Mouse (Mus musculus) activated CD4-positive, CD25-positive, alpha-beta regulatory T cell, adult 4 months (primary cell): ENCODE results near the gene 2310009B15Rik. TPM values are rescaled to one million over a fixed set of nuclear protein-coding genes. Genes with fewer than 3 reads are reported as not detected.

ENCODE experiments used
- ATAC-seq: one replicate; pipeline ENCODE4 v1.8.0; 2017
- polyA plus RNA-seq, 2 experiments: library from polyadenylated mRNA; unstranded; fragments of 100-300 nt; shearing (Covaris generic); gene quantifications; one replicate each; pipeline ENCODE4 v1.2.1; 2017

The 2310009B15Rik gene
- polyA plus RNA-seq, 2 experiments from 2014 or later: 13.2 to 18.1 TPM

- no peak for ATAC-seq
These were observed 14.3 kb downstream of the 2310009B15Rik start for GRCm38 (mm10) chr1:138842315-138842714.

DNA sequence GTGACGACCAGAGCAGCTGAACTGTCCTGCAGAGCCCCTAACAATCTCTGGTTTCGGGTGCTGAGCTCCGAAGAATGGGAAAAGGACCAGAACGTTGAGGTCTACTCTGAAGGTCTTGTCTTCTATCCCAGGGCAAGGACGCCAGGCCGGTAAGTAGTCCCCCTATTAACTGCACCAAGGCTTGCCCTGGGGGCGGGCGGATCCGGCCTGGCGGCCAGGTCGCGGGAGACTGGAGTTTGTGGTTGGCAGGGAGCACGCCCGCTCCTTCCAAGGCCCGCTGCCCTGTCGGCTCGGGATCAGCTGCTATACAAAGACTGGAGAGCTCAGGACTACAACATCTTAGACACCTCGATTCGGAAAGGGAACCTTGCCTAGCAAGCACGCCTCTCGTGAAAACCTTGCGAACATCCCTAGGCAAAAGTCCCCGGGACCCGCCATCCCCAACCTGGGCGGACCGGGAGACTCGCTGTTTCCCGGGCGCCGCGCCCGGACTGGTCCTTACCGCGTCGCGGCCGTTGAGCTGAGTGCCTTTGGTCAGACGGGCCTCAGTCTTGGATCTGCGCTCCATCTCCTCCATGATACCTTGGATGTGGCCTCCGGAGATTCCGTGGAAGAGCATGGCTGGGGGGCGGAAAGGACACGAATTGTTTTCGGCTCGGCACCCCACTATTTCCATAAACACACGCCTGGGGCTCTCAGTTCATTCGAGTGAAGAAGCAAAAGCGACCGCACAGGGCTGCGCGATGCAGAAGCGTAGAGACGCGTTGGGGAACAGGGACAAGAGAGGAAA lies 15.2 kb downstream of the 2310009B15Rik start:
- no peak for ATAC-seq

GRCm38 (mm10) chr1:138840440-138841305 lies 16.0 kb downstream of the 2310009B15Rik start:
- no peak for ATAC-seq

DNA sequence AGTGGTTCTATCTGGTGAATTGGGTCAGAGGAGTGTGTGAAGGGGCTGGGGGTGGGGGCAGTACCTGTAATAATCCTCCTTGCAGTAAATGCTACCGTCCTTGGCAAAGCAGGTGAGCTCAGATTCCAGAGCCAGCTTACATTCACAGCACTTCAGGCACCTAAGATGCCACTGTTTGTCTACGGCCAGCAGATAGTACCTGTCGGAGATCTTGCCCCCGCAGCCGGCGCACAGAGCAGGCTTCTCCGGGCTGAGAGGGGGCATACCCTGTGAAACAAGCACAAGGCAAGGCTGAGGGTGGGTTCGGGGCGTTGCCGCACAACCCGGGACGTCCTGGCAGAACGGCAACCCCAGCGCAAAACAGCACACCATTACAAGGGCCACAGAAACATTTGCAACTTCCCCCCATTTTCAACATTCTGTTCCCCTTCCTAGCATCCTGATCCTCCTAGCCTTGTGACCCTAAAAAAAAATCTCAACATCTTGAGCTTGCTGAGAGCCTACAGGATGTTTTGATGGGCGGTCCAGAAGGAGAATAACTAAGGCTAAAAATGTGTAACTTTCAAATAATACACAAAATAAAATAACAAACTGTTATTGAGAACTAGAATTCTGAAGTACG lies 16.7 kb downstream of the 2310009B15Rik start:
- ATAC-seq: no peak

DNA sequence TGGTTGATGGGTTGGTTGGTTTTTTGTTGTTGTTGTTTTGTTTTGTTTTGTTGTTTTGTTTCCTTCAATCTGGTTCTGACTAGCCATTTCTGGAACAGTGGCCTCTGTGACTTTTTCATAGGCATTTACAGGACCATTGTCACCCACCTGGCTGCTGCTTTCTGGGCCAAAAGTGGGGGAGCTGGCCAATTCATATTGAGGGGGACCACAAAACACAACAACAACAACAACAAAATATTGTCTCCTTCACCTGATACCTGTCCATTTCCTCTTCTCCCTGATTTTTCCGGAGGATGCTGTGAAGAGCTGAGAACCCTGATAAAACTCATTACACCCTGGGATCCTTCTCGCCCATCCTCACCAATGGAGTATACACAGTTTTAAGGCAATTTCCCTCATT lies 17.4 kb downstream of the 2310009B15Rik start:
- ATAC-seq: no peak

DNA sequence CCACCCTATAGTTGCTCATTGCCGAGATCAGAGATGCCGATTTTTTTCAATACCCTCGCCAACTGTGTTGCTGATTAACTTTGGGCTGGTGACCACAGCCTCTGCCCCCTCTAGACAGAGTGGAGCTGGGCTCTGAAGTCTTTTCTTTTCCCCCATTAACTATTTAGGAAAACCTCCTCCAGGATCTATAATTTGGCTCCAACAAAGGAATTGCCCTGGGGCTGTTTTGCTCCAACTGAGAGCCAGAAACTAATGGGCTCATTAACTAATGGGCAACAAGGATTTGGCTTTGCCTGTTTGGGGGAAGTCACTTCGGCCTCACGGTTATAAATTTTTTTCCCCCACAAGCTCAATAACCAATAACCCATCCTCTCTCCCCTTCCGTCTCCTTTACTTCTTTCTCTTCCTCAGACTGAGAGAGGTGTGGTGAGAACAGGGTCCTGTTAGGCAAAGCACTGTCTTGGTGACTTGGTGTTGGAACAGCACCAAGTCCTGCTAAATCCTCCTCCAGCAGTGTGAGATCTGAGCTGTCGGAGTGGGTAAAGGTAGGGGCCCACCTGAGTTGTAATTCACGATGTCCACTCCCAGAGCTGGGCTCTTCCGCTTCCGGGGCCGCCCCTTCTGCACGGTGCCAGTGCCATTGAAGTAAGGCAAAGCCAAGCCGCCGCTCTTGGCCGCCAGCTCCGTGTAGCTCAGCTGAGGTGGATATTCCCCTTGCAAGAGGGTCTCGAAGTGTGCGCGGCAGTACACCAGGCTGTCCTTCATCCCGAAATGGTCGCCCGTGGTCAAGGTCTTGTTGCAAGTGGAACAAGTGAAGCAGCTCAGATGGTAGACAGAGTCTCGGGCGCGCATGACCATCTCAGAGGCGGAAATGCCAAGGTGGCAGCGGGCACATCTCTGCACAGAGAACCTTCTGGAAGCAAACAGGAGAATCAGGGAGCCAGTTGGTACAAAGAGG lies 18.6 kb downstream of the 2310009B15Rik start:
- ATAC-seq: no peak

- peak; percentile 44 for ATAC-seq
These were observed 21.2 kb downstream of the 2310009B15Rik start for GRCm38 (mm10) chr1:138835355-138835900.

DNA sequence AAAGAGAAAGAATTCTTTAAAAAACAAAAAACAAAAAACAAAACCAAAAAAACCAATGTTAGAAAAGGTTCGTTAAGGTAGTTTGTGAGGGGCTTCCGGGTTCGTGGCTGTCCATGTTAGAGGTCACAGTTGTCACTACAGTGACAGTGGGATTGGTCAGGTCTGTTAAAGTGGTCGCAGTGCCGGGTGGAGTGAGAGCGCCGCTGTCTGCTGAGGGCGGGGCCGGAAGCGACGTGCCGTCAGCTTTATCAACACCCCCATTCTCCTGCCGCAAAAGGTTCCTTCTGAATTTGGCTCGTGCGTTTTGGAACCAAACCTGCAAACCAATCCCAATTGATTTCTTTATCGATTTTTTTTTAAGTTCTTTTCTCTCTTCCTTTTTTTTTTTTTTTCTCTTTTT lies 25.3 kb downstream of the 2310009B15Rik start:
- peak; percentile 55 for ATAC-seq

GRCm38 (mm10) chr1:138826841-138827240 lies 29.8 kb downstream of the 2310009B15Rik start:
- no peak for ATAC-seq

DNA sequence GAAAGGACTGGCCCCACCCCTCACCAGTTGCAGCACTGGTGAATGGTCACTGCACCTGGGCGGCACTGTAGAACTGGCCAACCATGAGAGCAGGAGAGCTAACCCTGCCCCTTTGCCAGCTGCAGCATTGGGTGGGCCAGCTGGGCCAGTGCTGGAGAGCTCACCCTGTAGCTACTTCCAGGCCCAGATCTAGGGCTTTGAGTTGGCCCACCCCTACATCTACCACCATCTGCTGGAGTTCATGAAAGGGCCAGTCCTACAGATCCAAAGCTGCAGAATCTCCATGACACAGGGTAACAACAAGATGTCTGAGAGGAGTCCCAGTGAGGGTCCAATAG lies 33.7 kb downstream of the 2310009B15Rik start:
- no peak for ATAC-seq

DNA sequence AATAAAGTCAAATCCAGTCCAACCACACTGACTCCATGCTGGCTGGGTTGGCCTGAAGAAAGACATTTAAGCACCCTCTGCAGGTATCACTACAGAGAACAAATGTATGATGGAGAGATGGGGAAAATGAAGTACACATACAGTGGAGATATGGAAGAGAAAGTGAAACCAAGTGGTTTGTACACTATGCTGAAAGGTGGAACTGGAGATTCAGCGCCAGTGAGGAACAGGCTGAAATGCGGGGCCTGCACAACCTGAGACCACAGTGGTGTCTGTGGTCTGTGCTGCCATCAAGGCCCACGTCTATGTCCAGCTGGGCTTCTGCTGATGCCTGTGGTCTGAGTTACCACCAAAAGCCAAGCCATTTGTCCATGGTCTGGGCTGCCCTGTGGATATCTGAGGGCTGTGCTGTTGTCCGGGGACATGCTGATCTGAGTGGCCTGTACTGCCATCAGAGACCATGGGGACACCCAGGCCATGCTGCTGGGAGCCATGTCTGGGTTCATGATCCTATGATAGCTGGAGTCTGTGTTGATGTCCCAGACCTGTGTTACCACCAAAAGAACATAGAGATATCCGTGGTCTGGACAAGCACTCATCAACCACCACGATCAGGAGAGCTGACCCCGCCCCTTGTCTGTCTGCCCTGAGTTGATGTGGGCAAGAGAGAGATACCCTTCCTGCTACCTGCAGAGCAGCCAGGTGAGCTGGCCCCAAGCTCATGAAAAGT lies 34.2 kb downstream of the 2310009B15Rik start:
- ATAC-seq: peak; percentile 96

Other genes starting within 250 kb of the 2310009B15Rik start
- 10 to 100 TPM; 61.4 to 80.0 TPM for gene Nek7, start 236.7 kb downstream of the 2310009B15Rik start, polyA plus RNA-seq
- not detected for gene Lhx9, start 8.3 kb downstream of the 2310009B15Rik start, polyA plus RNA-seq
- gene Dennd1b, start 106.6 kb upstream of the 2310009B15Rik start, polyA plus RNA-seq: 10 to 100 TPM; 19.2 to 28.0 TPM